Mouse (Mus musculus): ENCODE results near the gene Lrch3. TPM values are rescaled to one million over a fixed set of nuclear protein-coding genes. Genes with fewer than 3 reads are reported as not detected.
"Not testable (repeated sequence)": the region's sequence is repeated elsewhere in the genome, so short reads cannot be mapped to it uniquely, and the experiment has no call there.

Gene Lrch3
- polyA plus RNA-seq, 1 experiment from 2014 or later: 49.8 TPM

GRCm38 (mm10) chr16:33058656-33059055, 144.8 kb downstream of the Lrch3 start:
- H3K36me3 ChIP-seq (ENCODE audit: control insufficient read depth, insufficient read depth, low read length): peaks cover 26% of the 10 kb centered on the region
- not testable (repeated sequence) for ATAC-seq (ENCODE audit: low read depth); H3K9ac ChIP-seq (replicated peaks; ENCODE audit: low read depth, low read length); H3K4me3 ChIP-seq (ENCODE audit: low read depth, low read length); H3K27me3 ChIP-seq (ENCODE audit: control insufficient read depth, insufficient read depth, low read length); H3K9me3 ChIP-seq (ENCODE audit: control insufficient read depth, low read length); H3K27ac ChIP-seq (ENCODE audit: low read depth, low read length); H3K4me2 ChIP-seq (ENCODE audit: low read depth, low read length)
- H3K4me1 ChIP-seq (ENCODE audit: control insufficient read depth, insufficient read depth, low read length): peaks cover 15% of the 10 kb centered on the region
- WGBS: 92% methylated on average over 9 of the region's 9 CpGs

- H3K36me3 ChIP-seq (ENCODE audit: control insufficient read depth, insufficient read depth, low read length): peaks cover 26% of the 10 kb centered on the region
- no peak overlapping the region for H3K27ac ChIP-seq (ENCODE audit: low read depth, low read length)
- WGBS: 100% methylated on average over 1 of the region's 1 CpGs
- no peaks in the 10 kb centered on the region for H3K9me3 ChIP-seq (ENCODE audit: control insufficient read depth, low read length)
- H3K27me3 ChIP-seq (ENCODE audit: control insufficient read depth, insufficient read depth, low read length): no peaks in the 10 kb centered on the region
- H3K9ac ChIP-seq (replicated peaks; ENCODE audit: low read depth, low read length): no peak overlapping the region
- H3K4me2 ChIP-seq (ENCODE audit: low read depth, low read length): no peak overlapping the region
- H3K4me1 ChIP-seq (ENCODE audit: control insufficient read depth, insufficient read depth, low read length): peaks cover 19% of the 10 kb centered on the region
- ATAC-seq (ENCODE audit: low read depth): no peak
- no peak overlapping the region for H3K4me3 ChIP-seq (ENCODE audit: low read depth, low read length)
Observed at GRCm38 (mm10) chr16:33059471-33059870, 145.6 kb downstream of the Lrch3 start.

- peaks cover 26% of the 10 kb centered on the region for H3K36me3 ChIP-seq (ENCODE audit: control insufficient read depth, insufficient read depth, low read length)
- no peak overlapping the region for H3K4me2 ChIP-seq (ENCODE audit: low read depth, low read length)
- no peak overlapping the region for H3K4me3 ChIP-seq (ENCODE audit: low read depth, low read length)
- H3K27me3 ChIP-seq (ENCODE audit: control insufficient read depth, insufficient read depth, low read length): no peaks in the 10 kb centered on the region
- H3K9ac ChIP-seq (replicated peaks; ENCODE audit: low read depth, low read length): no peak overlapping the region
- 83% methylated on average over 2 of the region's 2 CpGs for WGBS
- H3K27ac ChIP-seq (ENCODE audit: low read depth, low read length): no peak overlapping the region
- H3K9me3 ChIP-seq (ENCODE audit: control insufficient read depth, low read length): no peaks in the 10 kb centered on the region
- ATAC-seq (ENCODE audit: low read depth): no peak
- peaks cover 19% of the 10 kb centered on the region for H3K4me1 ChIP-seq (ENCODE audit: control insufficient read depth, insufficient read depth, low read length)
Observed at GRCm38 (mm10) chr16:33060926-33061325, 147.0 kb downstream of the Lrch3 start.

GRCm38 (mm10) chr16:33061400-33061799, 147.5 kb downstream of the Lrch3 start:
- H3K4me1 ChIP-seq (ENCODE audit: control insufficient read depth, insufficient read depth, low read length): peaks cover 19% of the 10 kb centered on the region
- ATAC-seq (ENCODE audit: low read depth): no peak
- 49% methylated on average over 11 of the region's 11 CpGs for WGBS
- H3K27ac ChIP-seq (ENCODE audit: low read depth, low read length): no peak overlapping the region
- peaks cover 26% of the 10 kb centered on the region for H3K36me3 ChIP-seq (ENCODE audit: control insufficient read depth, insufficient read depth, low read length)
- H3K9me3 ChIP-seq (ENCODE audit: control insufficient read depth, low read length): no peaks in the 10 kb centered on the region
- peak overlapping the region; percentile 89; the same call in 1 of the 2 replicates for H3K4me2 ChIP-seq (ENCODE audit: low read depth, low read length)
- H3K4me3 ChIP-seq (ENCODE audit: low read depth, low read length): no peak overlapping the region
- no peaks in the 10 kb centered on the region for H3K27me3 ChIP-seq (ENCODE audit: control insufficient read depth, insufficient read depth, low read length)
- no peak overlapping the region for H3K9ac ChIP-seq (replicated peaks; ENCODE audit: low read depth, low read length)

- Histone ChIP-seq H3K9me3 (ENCODE audit: control insufficient read depth, low read length) (no peaks in the 10 kb centered on the region), H3K4me3 (ENCODE audit: low read depth, low read length) (peak within 1 kb of the TSS; percentile 82), H3K27me3 (ENCODE audit: control insufficient read depth, insufficient read depth, low read length) (no peaks in the 10 kb centered on the region), H3K36me3 (ENCODE audit: control insufficient read depth, insufficient read depth, low read length) (peaks cover 26% of the 10 kb centered on the region), H3K9ac (replicated peaks; ENCODE audit: low read depth, low read length) (peak within 1 kb of the TSS; percentile 76), H3K4me2 (ENCODE audit: low read depth, low read length) (peak within 1 kb of the TSS; percentile 89), H3K27ac (ENCODE audit: low read depth, low read length) (peak within 1 kb of the TSS; percentile 78), H3K4me1 (ENCODE audit: control insufficient read depth, insufficient read depth, low read length) (peaks cover 19% of the 10 kb centered on the region)
- under 1% methylated on average over 64 of the region's 64 CpGs for WGBS
- peak; percentile 98 for ATAC-seq (ENCODE audit: low read depth)
Observed at GRCm38 (mm10) chr16:33062024-33062681, 148.3 kb downstream of the Lrch3 start, which contains the start of gene Lmln. TSS of gene Lmln (plus strand) at chr16:33062521.

GRCm38 (mm10) chr16:33062682-33063131, 148.8 kb downstream of the Lrch3 start:
- no peak; the same call in 1 of the 2 replicates for ATAC-seq (ENCODE audit: low read depth)
- under 1% methylated on average over 35 of the region's 35 CpGs for WGBS
- no peaks in the 10 kb centered on the region for H3K27me3 ChIP-seq (ENCODE audit: control insufficient read depth, insufficient read depth, low read length)
- peak overlapping the region; percentile 78 for H3K27ac ChIP-seq (ENCODE audit: low read depth, low read length)
- peaks cover 26% of the 10 kb centered on the region for H3K36me3 ChIP-seq (ENCODE audit: control insufficient read depth, insufficient read depth, low read length)
- H3K4me3 ChIP-seq (ENCODE audit: low read depth, low read length): peak overlapping the region; percentile 82
- H3K4me1 ChIP-seq (ENCODE audit: control insufficient read depth, insufficient read depth, low read length): peaks cover 15% of the 10 kb centered on the region
- H3K9me3 ChIP-seq (ENCODE audit: control insufficient read depth, low read length): no peaks in the 10 kb centered on the region
- H3K4me2 ChIP-seq (ENCODE audit: low read depth, low read length): peak overlapping the region; percentile 89
- H3K9ac ChIP-seq (replicated peaks; ENCODE audit: low read depth, low read length): peak overlapping the region; percentile 76

- Histone ChIP-seq H3K4me3 (ENCODE audit: low read depth, low read length) (peak overlapping the region; percentile 82), H3K4me1 (ENCODE audit: control insufficient read depth, insufficient read depth, low read length) (peaks cover 10% of the 10 kb centered on the region), H3K27me3 (ENCODE audit: control insufficient read depth, insufficient read depth, low read length) (no peaks in the 10 kb centered on the region), H3K9me3 (ENCODE audit: control insufficient read depth, low read length) (no peaks in the 10 kb centered on the region), H3K27ac (ENCODE audit: low read depth, low read length) (no peak overlapping the region), H3K9ac (replicated peaks; ENCODE audit: low read depth, low read length) (peak overlapping the region; percentile 76; the same call in 1 of the 2 replicates), H3K36me3 (ENCODE audit: control insufficient read depth, insufficient read depth, low read length) (peaks cover 22% of the 10 kb centered on the region), H3K4me2 (ENCODE audit: low read depth, low read length) (peak overlapping the region; percentile 89)
- no peak for ATAC-seq (ENCODE audit: low read depth)
- WGBS: 15% methylated on average over 7 of the region's 7 CpGs
Observed at GRCm38 (mm10) chr16:33063267-33063666, 149.4 kb downstream of the Lrch3 start.

- 68% methylated on average over 9 of the region's 9 CpGs for WGBS
- no peak for ATAC-seq (ENCODE audit: low read depth)
Observed at GRCm38 (mm10) chr16:33064636-33065035, 150.7 kb downstream of the Lrch3 start.

More at GRCm38 (mm10) chr16:33064636-33065035, 150.7 kb downstream of the Lrch3 start:
- Histone ChIP-seq H3K27me3 (ENCODE audit: control insufficient read depth, insufficient read depth, low read length) (no peaks in the 10 kb centered on the region), H3K4me2 (ENCODE audit: low read depth, low read length) (no peak overlapping the region), H3K9ac (replicated peaks; ENCODE audit: low read depth, low read length) (no peak overlapping the region), H3K9me3 (ENCODE audit: control insufficient read depth, low read length) (no peaks in the 10 kb centered on the region), H3K4me1 (ENCODE audit: control insufficient read depth, insufficient read depth, low read length) (peaks cover 10% of the 10 kb centered on the region), H3K4me3 (ENCODE audit: low read depth, low read length) (no peak overlapping the region), H3K36me3 (ENCODE audit: control insufficient read depth, insufficient read depth, low read length) (peaks cover 9% of the 10 kb centered on the region), H3K27ac (ENCODE audit: low read depth, low read length) (no peak overlapping the region)

All from neural tube, embryonic 14.5 days (tissue).